27 mouse cellular contexts compared by ENCODE assay signal in genomic region chr2:113634051-113634747, GRCm38 (mm10).
A peak's percentile ranks its signal among the peaks of the same experiment; 100 is the strongest.
DNase-seq lines count a peak whose midpoint lies in the region; ATAC-seq lines count a peak whose summit lies in the region.
"Had no signal": no experiment of that assay in that cellular context is flagged by ENCODE, and none has a peak within 500 bp of the region (broad histone marks: within the 10 kb centered on the region; RNA-seq: fewer than 3 reads in every experiment).

No protein-coding gene starts in this region.

- no peaks in the 10 kb centered on the region for H3K27me3 ChIP-seq in stomach, embryonic 16.5 days (ENCODE audit: control insufficient read depth, insufficient read depth, low read length)
- no peaks in the 10 kb centered on the region for H3K27me3 ChIP-seq in midbrain, embryonic 13.5 days
- H3K27me3 ChIP-seq: CH12.LX; embryonic facial prominence, embryonic 15.5 days; forebrain, embryonic 12.5 days; Patski had no signal

- H3K4me1 ChIP-seq in stomach, embryonic 16.5 days (ENCODE audit: control insufficient read depth, insufficient read depth, low read length), result peaks cover 7% of the 10 kb centered on the region
- H3K4me1 ChIP-seq in midbrain, embryonic 13.5 days (replicated peaks), result no peaks in the 10 kb centered on the region
- H3K4me1 ChIP-seq: embryonic facial prominence, embryonic 13.5 days; embryonic facial prominence, embryonic 15.5 days; forebrain, embryonic 12.5 days had no signal

- peak; percentile 78; the same call in 1 of the 2 replicates for ATAC-seq in stomach, embryonic 16.5 days (ENCODE audit: insufficient read depth, low FRiP score)
- ATAC-seq in midbrain, embryonic 13.5 days, result no peak
- ATAC-seq: CD4-positive, CD25-positive, alpha-beta regulatory T cell, adult 4 months; forebrain, embryonic 14.5 days; forebrain, embryonic 16.5 days; Patski had no signal

- no peak overlapping the region for H3K4me2 ChIP-seq in stomach, embryonic 16.5 days (ENCODE audit: low read depth, low read length)
- no peak overlapping the region for H3K4me2 ChIP-seq in midbrain, embryonic 13.5 days (replicated peaks)
- H3K4me2 ChIP-seq: embryonic facial prominence, embryonic 13.5 days; embryonic facial prominence, embryonic 15.5 days; forebrain, embryonic 12.5 days had no signal

- no peaks in the 10 kb centered on the region for H3K9me3 ChIP-seq in stomach, embryonic 16.5 days (replicated peaks; ENCODE audit: control insufficient read depth, low read length)
- H3K9me3 ChIP-seq in midbrain, embryonic 13.5 days, result no peaks in the 10 kb centered on the region
- H3K9me3 ChIP-seq: embryonic facial prominence, embryonic 13.5 days; embryonic facial prominence, embryonic 15.5 days; forebrain, embryonic 10.5 days; forebrain, embryonic 12.5 days had no signal

- 52% methylated on average over 5 of the region's 5 CpGs for WGBS in stomach, embryonic 16.5 days
- WGBS in midbrain, embryonic 13.5 days, result 83% methylated on average over 5 of the region's 5 CpGs

- no peak overlapping the region for H3K4me3 ChIP-seq in stomach, embryonic 16.5 days (replicated peaks; ENCODE audit: low read length)
- no peak overlapping the region for H3K4me3 ChIP-seq in midbrain, embryonic 13.5 days (replicated peaks)
- H3K4me3 ChIP-seq: embryonic facial prominence, embryonic 13.5 days; embryonic facial prominence, embryonic 15.5 days; erythroblast, embryonic 14.5 days; forebrain, embryonic 10.5 days; forebrain, embryonic 12.5 days had no signal

- peak overlapping the region; percentile 70 for H3K27ac ChIP-seq in stomach, embryonic 16.5 days (ENCODE audit: low read length)
- no peak overlapping the region for H3K27ac ChIP-seq in midbrain, embryonic 13.5 days
- H3K27ac ChIP-seq: embryonic facial prominence, embryonic 13.5 days; embryonic facial prominence, embryonic 15.5 days; forebrain, embryonic 10.5 days; forebrain, embryonic 12.5 days had no signal

- peak; percentile 1 for DNase-seq in heart, adult 11 months
- DNase-seq in heart, postnatal 4 days, result no peak
- no peak for DNase-seq in thymus, postnatal 0 days (ENCODE audit: low spot score)
- DNase-seq: adrenal gland, adult 2 months; adrenal gland, postnatal 10 days; adrenal gland, postnatal 25 days; B cell, adult 2 months; cerebellum, adult 11 months; cerebellum, adult 18-20 months; cerebellum, adult 8-10 months; cerebellum, adult 9-11 months; cerebellum, postnatal 14 days; cerebellum, postnatal 36 days; embryo, embryonic 11 days had no signal

- no peaks in the 10 kb centered on the region for H3K36me3 ChIP-seq in stomach, embryonic 16.5 days (ENCODE audit: control insufficient read depth, insufficient read depth, low read length)
- no peaks in the 10 kb centered on the region for H3K36me3 ChIP-seq in midbrain, embryonic 13.5 days
- H3K36me3 ChIP-seq: embryonic facial prominence, embryonic 13.5 days; embryonic facial prominence, embryonic 15.5 days; forebrain, embryonic 10.5 days; forebrain, embryonic 12.5 days; G1E had no signal

- H3K9ac ChIP-seq in stomach, embryonic 16.5 days (ENCODE audit: low read length), result no peak overlapping the region
- H3K9ac ChIP-seq in midbrain, embryonic 13.5 days (replicated peaks), result no peak overlapping the region
- H3K9ac ChIP-seq: embryonic facial prominence, embryonic 13.5 days; embryonic facial prominence, embryonic 15.5 days; forebrain, embryonic 12.5 days had no signal
